Mouse (Mus musculus): ENCODE measurements around the gene Dmbx1. TPM values are rescaled to one million over a fixed set of nuclear protein-coding genes. Genes with fewer than 3 reads are reported as not detected.

The Dmbx1 gene
- total and polyA plus RNA-seq, 3 experiments: 0.19 to 2.3 TPM; not detected in 1

DNA sequence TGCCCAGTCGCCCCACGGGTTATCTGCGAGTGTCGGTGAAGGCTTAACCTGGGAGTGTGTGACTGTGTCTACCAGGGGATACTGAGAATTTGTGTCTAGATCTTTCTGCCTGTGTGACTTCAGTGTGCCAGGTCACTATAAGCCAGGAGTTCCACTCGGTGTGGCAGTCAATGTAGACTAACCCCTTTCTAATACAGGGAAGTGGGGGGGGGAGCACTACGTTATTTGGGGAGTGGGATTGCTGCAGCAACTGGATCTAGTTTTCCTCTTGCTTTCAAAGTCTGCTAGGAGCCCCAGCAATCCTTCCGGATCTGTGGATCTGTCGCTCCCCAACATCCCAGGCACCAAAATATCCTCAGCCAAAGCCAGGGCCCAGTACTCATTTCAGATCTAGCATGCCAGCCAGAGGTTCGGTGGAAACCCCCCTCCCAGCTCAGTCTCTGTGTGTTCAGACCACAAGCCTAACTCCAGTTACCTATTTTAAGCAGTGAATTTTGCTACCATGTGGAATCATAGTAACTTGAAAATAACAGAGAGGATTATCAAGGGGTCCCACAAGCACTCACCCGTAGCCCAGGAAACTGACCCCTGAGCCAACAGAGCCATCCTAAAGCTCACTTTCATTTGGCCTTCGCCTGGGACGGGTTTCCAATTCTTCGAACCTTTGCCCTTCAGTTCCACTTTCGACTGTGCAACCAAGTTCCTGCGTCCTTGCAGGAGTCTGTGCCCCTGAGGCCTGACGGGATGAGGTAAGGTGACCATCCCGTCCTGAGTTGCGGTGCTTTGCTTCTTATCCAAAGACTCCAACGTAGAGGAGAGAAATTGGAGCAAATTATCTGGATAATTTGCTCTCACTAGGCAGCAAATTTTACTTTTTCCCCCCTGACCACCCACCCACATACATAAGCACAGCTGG lies 2.4 kb downstream of the Dmbx1 start:
- H3K27me3 ChIP-seq (ENCODE audit: control insufficient read depth in 1 of 2, insufficient read depth in 2 of 2, low read length in 2 of 2): peaks cover 0 to 2% of the 10 kb centered on the region in 2 experiments; a peak in 1 of 4 replicates
- no peak overlapping the region for H3K9ac ChIP-seq (ENCODE audit: control insufficient read depth, low read depth, low read length, poor library complexity, severe bottlenecking)
- H3K4me1 ChIP-seq (ENCODE audit: control insufficient read depth in 1 of 2, insufficient read depth in 2 of 2, low read length in 2 of 2): no peaks in the 10 kb centered on the region
- no peak for DNase-seq (ENCODE audit: low read depth, low spot score)
- no peak overlapping the region for H3K4me3 ChIP-seq (ENCODE audit: control insufficient read depth in 1 of 2, insufficient read depth in 1 of 2, low read depth in 2 of 2, low read length in 2 of 2)
- no peak overlapping the region for H3K27ac ChIP-seq (ENCODE audit: control insufficient read depth, low read depth, low read length)
- TF ChIP-seq MAFK (IDR thresholded peaks at IDR 0.05; ENCODE audit: borderline replicate concordance, low read depth, low read length) (no peak), POLR2AphosphoS5 (IDR thresholded peaks at IDR 0.05; ENCODE audit: borderline replicate concordance, low read depth, low read length) (no peak), ELF1 (IDR thresholded peaks at IDR 0.05; ENCODE audit: low read depth, low read length) (no peak), SIN3A (IDR thresholded peaks at IDR 0.05; ENCODE audit: low read length) (no peak), ZMIZ1 (IDR thresholded peaks at IDR 0.05; ENCODE audit: low read depth, low read length) (no peak), TAL1 (IDR thresholded peaks at IDR 0.05; ENCODE audit: low read length) (no peak), NELFE (IDR thresholded peaks at IDR 0.05; ENCODE audit: low read depth, low read length) (no peak), HCFC1 (IDR thresholded peaks at IDR 0.05; ENCODE audit: low read depth, low read length) (no peak), BHLHE40 (IDR thresholded peaks at IDR 0.05; ENCODE audit: borderline replicate concordance, low read depth, low read length) (no peak)
- no peaks in the 10 kb centered on the region for H3K79me2 ChIP-seq (ENCODE audit: control insufficient read depth, insufficient read depth, low read length, poor library complexity)
- H3K9me3 ChIP-seq (replicated peaks; ENCODE audit: insufficient read depth, low read length): no peaks in the 10 kb centered on the region
- H3K36me3 ChIP-seq (ENCODE audit: control insufficient read depth in 1 of 2, insufficient read depth in 2 of 2, low read length in 2 of 2): no peaks in the 10 kb centered on the region

- Histone ChIP-seq H3K79me2 (ENCODE audit: control insufficient read depth, insufficient read depth, low read length, poor library complexity) (no peaks in the 10 kb centered on the region), H3K9me3 (replicated peaks; ENCODE audit: insufficient read depth, low read length) (no peaks in the 10 kb centered on the region), H3K27ac (ENCODE audit: control insufficient read depth, low read depth, low read length) (no peak overlapping the region), H3K27me3 (ENCODE audit: control insufficient read depth in 1 of 2, insufficient read depth in 2 of 2, low read length in 2 of 2) (peaks cover 0 to 2% of the 10 kb centered on the region in 2 experiments; a peak in 1 of 4 replicates), H3K36me3 (ENCODE audit: control insufficient read depth in 1 of 2, insufficient read depth in 2 of 2, low read length in 2 of 2) (no peaks in the 10 kb centered on the region), H3K4me3 (ENCODE audit: control insufficient read depth in 1 of 2, insufficient read depth in 1 of 2, low read depth in 2 of 2, low read length in 2 of 2) (no peak overlapping the region), H3K4me1 (ENCODE audit: control insufficient read depth in 1 of 2, insufficient read depth in 2 of 2, low read length in 2 of 2) (no peaks in the 10 kb centered on the region), H3K9ac (ENCODE audit: control insufficient read depth, low read depth, low read length, poor library complexity, severe bottlenecking) (no peak overlapping the region)
- no peak for TF ChIP-seq CHD1 (IDR thresholded peaks at IDR 0.05; ENCODE audit: low read depth, low read length)
- no peak for TF ChIP-seq RAD21 (IDR thresholded peaks at IDR 0.05; ENCODE audit: low read depth, low read length)
- no peak for TF ChIP-seq POLR2AphosphoS5 (IDR thresholded peaks at IDR 0.05; ENCODE audit: borderline replicate concordance, low read depth, low read length)
- TF ChIP-seq EP300 (IDR thresholded peaks at IDR 0.05; ENCODE audit: low read depth in 1 of 2, low read length in 2 of 2): no peak
- no peak for TF ChIP-seq POLR2A (IDR thresholded peaks at IDR 0.05; ENCODE audit: control insufficient read depth in 1 of 2, insufficient read depth in 1 of 2, low read depth in 1 of 2, low read length in 2 of 2, poor library complexity in 1 of 2)
- no peak for TF ChIP-seq ELF1 (IDR thresholded peaks at IDR 0.05; ENCODE audit: low read depth, low read length)
- no peak for TF ChIP-seq GABPA (IDR thresholded peaks at IDR 0.05; ENCODE audit: low read depth, low read length)
- TF ChIP-seq MAZ (IDR thresholded peaks at IDR 0.05; ENCODE audit: low read depth, low read length): no peak
- TF ChIP-seq MEF2A (IDR thresholded peaks at IDR 0.05; ENCODE audit: extremely low read depth, insufficient replicate concordance, low read depth, low read length, poor library complexity, severe bottlenecking): no peak
- no peak for TF ChIP-seq TCF12 (IDR thresholded peaks at IDR 0.05; ENCODE audit: low read depth, low read length)
- no peak for TF ChIP-seq NELFE (IDR thresholded peaks at IDR 0.05; ENCODE audit: low read depth, low read length)
- TF ChIP-seq SMC3 (IDR thresholded peaks at IDR 0.05; ENCODE audit: low read depth, low read length): no peak
- TF ChIP-seq KAT2A (conservative IDR thresholded peaks at IDR 0.05; ENCODE audit: low read depth, low read length): no peak
- DNase-seq (ENCODE audit: low read depth, low spot score): no peak
Measured at GRCm38 (mm10) chr4:115936646-115937045, 3.1 kb downstream of the Dmbx1 start.
